Comparison of ENCODE assay signal across 12 mouse cellular contexts in genomic region chr9:83482176-83482949, GRCm38 (mm10). TPM values are rescaled to one million over a fixed set of nuclear protein-coding genes. Genes with fewer than 3 reads are reported as not detected.
DNase-seq lines count a peak whose midpoint lies in the region; ATAC-seq and TF ChIP-seq lines count a peak whose summit lies in the region.
"Had no signal": no experiment of that assay in that cellular context is flagged by ENCODE, and none has a peak within 500 bp of the region (broad histone marks: within the 10 kb centered on the region; RNA-seq: fewer than 3 reads in every experiment).

No protein-coding gene starts in this region.

- no peak for TF ChIP-seq CTCF in liver, postnatal 0 days (IDR thresholded peaks at IDR 0.05; ENCODE audit: low read depth)
- no peak for TF ChIP-seq CTCF in brain, embryonic 14.5 days (IDR thresholded peaks at IDR 0.05; ENCODE audit: borderline replicate concordance, extremely low read depth, insufficient read depth, insufficient read length)

- H3K36me3 ChIP-seq in liver, postnatal 0 days (replicated peaks; ENCODE audit: insufficient read depth, low read length), result no peaks in the 10 kb centered on the region
- H3K36me3 ChIP-seq in forebrain, embryonic 11.5 days (ENCODE audit: control insufficient read depth, insufficient read depth, low read length), result no peaks in the 10 kb centered on the region
- no peaks in the 10 kb centered on the region for H3K36me3 ChIP-seq in intestine, embryonic 16.5 days (ENCODE audit: control insufficient read depth, insufficient read depth, low read length)

- H3K4me1 ChIP-seq in liver, postnatal 0 days (ENCODE audit: insufficient read depth), result no peaks in the 10 kb centered on the region
- H3K4me1 ChIP-seq in forebrain, embryonic 11.5 days (replicated peaks; ENCODE audit: control insufficient read depth, insufficient read depth, low read length), result 0 out of 2 replicates have a peak, but pooled peaks cover 1% of the 10 kb centered on the region
- H3K4me1 ChIP-seq in intestine, embryonic 16.5 days (ENCODE audit: control insufficient read depth, insufficient read depth, low read length), result no peaks in the 10 kb centered on the region

- H3K9ac ChIP-seq in liver, postnatal 0 days (replicated peaks), result no peak overlapping the region
- H3K9ac ChIP-seq in forebrain, embryonic 11.5 days (ENCODE audit: low read length), result no peak overlapping the region
- no peak overlapping the region for H3K9ac ChIP-seq in intestine, embryonic 16.5 days (ENCODE audit: low read depth, low read length)

- no peak for ATAC-seq in liver, postnatal 0 days
- peak; percentile 76 for ATAC-seq in forebrain, embryonic 11.5 days (replicated peaks; ENCODE audit: low FRiP score)
- ATAC-seq in megakaryocyte progenitor cell, adult 5-6 weeks (replicated peaks; ENCODE audit: poor library complexity), result peak; percentile 54
- ATAC-seq in intestine, embryonic 16.5 days, result no peak
- ATAC-seq in CD4-positive, CD25-positive, alpha-beta regulatory T cell, adult 4 months, result no peak

- H3K27ac ChIP-seq in liver, postnatal 0 days (ENCODE audit: low read depth), result no peak overlapping the region
- H3K27ac ChIP-seq in forebrain, embryonic 11.5 days (ENCODE audit: low read depth, low read length), result no peak overlapping the region
- no peak overlapping the region for H3K27ac ChIP-seq in intestine, embryonic 16.5 days (ENCODE audit: low read length)

- no peaks in the 10 kb centered on the region for H3K27me3 ChIP-seq in liver, postnatal 0 days (ENCODE audit: insufficient read depth, low read length)
- H3K27me3 ChIP-seq in forebrain, embryonic 11.5 days (ENCODE audit: control insufficient read depth, insufficient read depth, low read length), result no peaks in the 10 kb centered on the region
- H3K27me3 ChIP-seq in intestine, embryonic 16.5 days (replicated peaks; ENCODE audit: control insufficient read depth, insufficient read depth, low read length), result no peaks in the 10 kb centered on the region
- H3K27me3 ChIP-seq: megakaryocyte, embryonic 14.5 days had no signal

- DNase-seq in liver, result peak; percentile 8
- no peak for DNase-seq in liver, postnatal 0 days
- DNase-seq in brain, embryonic 14.5 days (ENCODE audit: low read depth), result peak; percentile 42
- DNase-seq in forebrain, embryonic 11.5 days (ENCODE audit: low spot score), result peak; percentile 67
- DNase-seq in cerebellum, adult 8-10 months, result no peak
- DNase-seq: gastrocnemius, postnatal 14 days; kidney, adult 18-20 months; right cerebral cortex, adult 18-20 months had no signal

- no peaks in the 10 kb centered on the region for H3K9me3 ChIP-seq in liver, postnatal 0 days (ENCODE audit: low read length)
- no peaks in the 10 kb centered on the region for H3K9me3 ChIP-seq in forebrain, embryonic 11.5 days (ENCODE audit: control insufficient read depth, low read length)
- no peaks in the 10 kb centered on the region for H3K9me3 ChIP-seq in intestine, embryonic 16.5 days (ENCODE audit: control insufficient read depth, low read length)
- H3K9me3 ChIP-seq: megakaryocyte, embryonic 14.5 days had no signal

- TF ChIP-seq EP300 in liver, postnatal 0 days (IDR thresholded peaks at IDR 0.05; ENCODE audit: low read depth), result no peak

- TF ChIP-seq POLR2A in brain, embryonic 14.5 days (IDR thresholded peaks at IDR 0.05; ENCODE audit: borderline replicate concordance, extremely low read depth, insufficient read depth, insufficient read length, poor library complexity, severe bottlenecking), result no peak

- 77% methylated on average over 4 of the region's 4 CpGs for WGBS in liver, postnatal 0 days (ENCODE audit: insufficient replicate concordance)
- WGBS in forebrain, embryonic 11.5 days, result 79% methylated on average over 4 of the region's 4 CpGs
- WGBS in intestine, embryonic 16.5 days, result 89% methylated on average over 4 of the region's 4 CpGs

- H3K4me2 ChIP-seq in liver, postnatal 0 days (ENCODE audit: low read depth, low read length), result no peak overlapping the region
- no peak overlapping the region for H3K4me2 ChIP-seq in forebrain, embryonic 11.5 days (ENCODE audit: low read depth, low read length, severe bottlenecking)
- H3K4me2 ChIP-seq in intestine, embryonic 16.5 days (ENCODE audit: low read depth, low read length), result no peak overlapping the region

- H3K4me3 ChIP-seq in liver, postnatal 0 days (ENCODE audit: low read depth, low read length), result no peak overlapping the region
- H3K4me3 ChIP-seq in forebrain, embryonic 11.5 days (ENCODE audit: low read depth, low read length), result no peak overlapping the region
- no peak overlapping the region for H3K4me3 ChIP-seq in intestine, embryonic 16.5 days (ENCODE audit: low read length)
- H3K4me3 ChIP-seq: megakaryocyte, embryonic 14.5 days had no signal

RNA-seq across cellular contexts. Expression of gene Lca5, which starts 41.4 kb away (rescaled TPM):
- 0.45 and 1.3 TPM in 2 replicates for polyA plus RNA-seq in liver, postnatal 0 days (2015; fragmentation: Nextera tagmentation; extraction: Ambion mirVana)
- 19.5 and 21.8 TPM in 2 replicates for polyA plus RNA-seq in brain, embryonic 14.5 days (2012; rRNA removed)
- 29.4 TPM in 2 replicates for polyA plus RNA-seq in forebrain, embryonic 11.5 days (2014; fragmentation: Nextera tagmentation; extraction: Ambion mirVana)
- total RNA-seq in megakaryocyte progenitor cell, adult 5-6 weeks (2015), result 0.90 and 4.4 TPM in 2 replicates
- total RNA-seq in megakaryocyte progenitor cell, adult 5-6 weeks (2017), result 0.87 and 2.8 TPM in 2 replicates
- 6.8 and 8.0 TPM in 2 replicates for polyA plus RNA-seq in intestine, embryonic 16.5 days (2015; fragmentation: Nextera tagmentation; extraction: Ambion mirVana)
- polyA plus RNA-seq in CD4-positive, CD25-positive, alpha-beta regulatory T cell, adult 4 months (2017; shearing (Covaris generic)), result 10 to 100 TPM in 1 of 2 experiments, 1 to 10 TPM in 1; 9.8 to 11.6 TPM

Comparison
In these comparisons a context has a peak if more than half of its experiments do, and no peak if none do; other contexts are left out.
1. DNase-seq: peak in liver (single experiment), brain, embryonic 14.5 days (single experiment) and forebrain, embryonic 11.5 days (single experiment); none in liver, postnatal 0 days (single experiment) and cerebellum, adult 8-10 months (single experiment).
2. ATAC-seq: peak in forebrain, embryonic 11.5 days (single experiment) and megakaryocyte progenitor cell, adult 5-6 weeks (single experiment); none in liver, postnatal 0 days (single experiment), intestine, embryonic 16.5 days (single experiment) and CD4-positive, CD25-positive, alpha-beta regulatory T cell, adult 4 months (single experiment).